Comparison of ENCODE assay signal across 8 mouse cellular contexts in genomic region chr13:94306277-94306967, GRCm38 (mm10). TPM values are rescaled to one million over a fixed set of nuclear protein-coding genes. Genes with fewer than 3 reads are reported as not detected.
DNase-seq lines count a peak whose midpoint lies in the region; ATAC-seq and TF ChIP-seq lines count a peak whose summit lies in the region.

No protein-coding gene starts in this region.

- DNase-seq in adrenal gland, adult (ENCODE audit: inconsistent age in 2 of 2, low spot score in 1 of 2): peak; percentile 48 to 64
- no peak for DNase-seq in adrenal gland, adult 18-20 months (ENCODE audit: low spot score in 2 of 2)
- DNase-seq in brain, embryonic 14.5 days (ENCODE audit: low read depth): peak; percentile 91
- peak; percentile 26 for DNase-seq in forelimb bud, embryonic 11.5 days (ENCODE audit: low read depth, low spot score)
- peak; percentile 70 for DNase-seq in limb, embryonic 14.5 days (ENCODE audit: low spot score)
- peak; percentile 8 to 35 for DNase-seq in thymus, postnatal 10 days (ENCODE audit: low spot score in 2 of 2)

- H3K9ac ChIP-seq in hindbrain, embryonic 15.5 days: no peak overlapping the region
- H3K9ac ChIP-seq in limb, embryonic 14.5 days (ENCODE audit: low read depth, low read length, severe bottlenecking): 0 out of 2 replicates have a peak overlapping the region, but pooled peaks have one; percentile 17

- H3ac ChIP-seq in myocyte (ENCODE audit: control insufficient read depth, insufficient read length): no peak overlapping the region

- TF ChIP-seq CTCF in brain, embryonic 14.5 days (IDR thresholded peaks at IDR 0.05; ENCODE audit: borderline replicate concordance, extremely low read depth, insufficient read depth, insufficient read length): no peak

- no peaks in the 10 kb centered on the region for H3K79me2 ChIP-seq in myocyte (ENCODE audit: control insufficient read depth, insufficient read depth)

- no peak for TF ChIP-seq POLR2A in brain, embryonic 14.5 days (IDR thresholded peaks at IDR 0.05; ENCODE audit: borderline replicate concordance, extremely low read depth, insufficient read depth, insufficient read length, poor library complexity, severe bottlenecking)
- TF ChIP-seq POLR2A in limb, embryonic 14.5 days (IDR thresholded peaks at IDR 0.05; ENCODE audit: borderline replicate concordance, extremely low read depth, insufficient read depth, insufficient read length): peak; percentile 33; the same call in 1 of the 2 replicates
- no peak for TF ChIP-seq POLR2A in myocyte (IDR thresholded peaks at IDR 0.05; ENCODE audit: insufficient read length, low read depth)

- 28% methylated on average over 18 of the region's 18 CpGs for WGBS in hindbrain, embryonic 15.5 days
- 33% methylated on average over 18 of the region's 18 CpGs for WGBS in limb, embryonic 14.5 days

- H3K9me3 ChIP-seq in hindbrain, embryonic 15.5 days: no peaks in the 10 kb centered on the region
- H3K9me3 ChIP-seq in limb, embryonic 14.5 days (ENCODE audit: control insufficient read depth, low read length): no peaks in the 10 kb centered on the region

- no peaks in the 10 kb centered on the region for H3K36me3 ChIP-seq in hindbrain, embryonic 15.5 days
- H3K36me3 ChIP-seq in limb, embryonic 14.5 days (ENCODE audit: control insufficient read depth, insufficient read depth, low read length): no peaks in the 10 kb centered on the region
- H3K36me3 ChIP-seq in myocyte (ENCODE audit: control insufficient read depth, insufficient read depth): no peaks in the 10 kb centered on the region

- peak; percentile 95 for ATAC-seq in hindbrain, embryonic 15.5 days (ENCODE audit: low FRiP score, low read depth)
- peak; percentile 92 for ATAC-seq in limb, embryonic 14.5 days (ENCODE audit: low FRiP score, low read depth)

- no peaks in the 10 kb centered on the region for H3K27me3 ChIP-seq in hindbrain, embryonic 15.5 days
- H3K27me3 ChIP-seq in limb, embryonic 14.5 days (ENCODE audit: control insufficient read depth, insufficient read depth, low read length): no peaks in the 10 kb centered on the region
- no peaks in the 10 kb centered on the region for H3K27me3 ChIP-seq in myocyte (ENCODE audit: control insufficient read depth, insufficient read depth, insufficient read length)

- peaks cover 7% of the 10 kb centered on the region; the same call in 1 of the 2 replicates for H3K4me1 ChIP-seq in hindbrain, embryonic 15.5 days (replicated peaks)
- H3K4me1 ChIP-seq in limb, embryonic 14.5 days (ENCODE audit: control insufficient read depth, insufficient read depth, low read length): 0 out of 2 replicates have a peak, but pooled peaks cover 5% of the 10 kb centered on the region

- peak overlapping the region; percentile 45 for H3K4me2 ChIP-seq in hindbrain, embryonic 15.5 days
- peak overlapping the region; percentile 38 for H3K4me2 ChIP-seq in limb, embryonic 14.5 days (replicated peaks; ENCODE audit: low read depth, low read length, severe bottlenecking)
- H3K4me2 ChIP-seq in myocyte (ENCODE audit: low read depth): peak overlapping the region; percentile 65

- peak overlapping the region; percentile 9 for H3K4me3 ChIP-seq in hindbrain, embryonic 15.5 days
- peak overlapping the region; percentile 7 for H3K4me3 ChIP-seq in limb, embryonic 14.5 days (replicated peaks; ENCODE audit: low read length)
- H3K4me3 ChIP-seq in myocyte: no peak overlapping the region

- peak overlapping the region; percentile 66 for H3K27ac ChIP-seq in hindbrain, embryonic 15.5 days (replicated peaks)
- H3K27ac ChIP-seq in limb, embryonic 14.5 days (replicated peaks; ENCODE audit: low read depth, low read length): no peak overlapping the region

TF ChIP-seq in myocyte, 11 proteins besides CTCF, POLR2A, EP300 and RAD21:
- TF ChIP-seq TCF12 (IDR thresholded peaks at IDR 0.05; ENCODE audit: insufficient read depth, poor library complexity, severe bottlenecking) (no peak), CEBPB (IDR thresholded peaks at IDR 0.05; ENCODE audit: insufficient read depth, poor library complexity, severe bottlenecking) (no peak), TCF3 (IDR thresholded peaks at IDR 0.05; ENCODE audit: insufficient read length, low read depth) (no peak), REST (IDR thresholded peaks at IDR 0.05; ENCODE audit: insufficient read depth, insufficient read length) (no peak), SRF (IDR thresholded peaks at IDR 0.05; ENCODE audit: control insufficient read depth, insufficient read length, low read depth) (no peak), MYOG (IDR thresholded peaks at IDR 0.05; ENCODE audit: control insufficient read depth in 1 of 3, insufficient read depth in 1 of 3, insufficient read length in 2 of 3, low read depth in 2 of 3) (no peak), MYOD1 (IDR thresholded peaks at IDR 0.05; ENCODE audit: control insufficient read depth in 1 of 3, insufficient read length in 2 of 3, low read depth in 2 of 3) (no peak)

RNA-seq across cellular contexts. Expression of gene Scamp1, which starts 20.8 kb away (rescaled TPM):
- 10 to 100 TPM; 49.0 to 83.0 TPM for total RNA-seq in adrenal gland, adult 18-20 months (2021)
- polyA plus RNA-seq in brain, embryonic 14.5 days (2012; rRNA removed): 63.8 and 86.5 TPM in 2 replicates
- polyA plus RNA-seq in hindbrain, embryonic 15.5 days (2015; fragmentation: Nextera tagmentation; extraction: Ambion mirVana): 160 and 168 TPM in 2 replicates
- 19.5 and 22.7 TPM in 2 replicates for polyA plus RNA-seq in limb, embryonic 14.5 days (2012; rRNA removed)
- 26.1 and 27.3 TPM in 2 replicates for polyA plus RNA-seq in limb, embryonic 14.5 days (2014; fragmentation: Nextera tagmentation; extraction: Ambion mirVana)
- polyA plus RNA-seq in myocyte (2012; fragmentation: generic; extraction: Trizol): 9.1 TPM

RNA-seq across cellular contexts. Expression of gene Ap3b1, which starts 52.3 kb away (rescaled TPM):
- 10 to 100 TPM; 42.7 to 47.1 TPM for total RNA-seq in adrenal gland, adult 18-20 months (2021)
- polyA plus RNA-seq in brain, embryonic 14.5 days (2012; rRNA removed): 35.3 and 36.8 TPM in 2 replicates
- 27.5 and 29.5 TPM in 2 replicates for polyA plus RNA-seq in hindbrain, embryonic 15.5 days (2015; fragmentation: Nextera tagmentation; extraction: Ambion mirVana)
- 45.3 and 54.5 TPM in 2 replicates for polyA plus RNA-seq in limb, embryonic 14.5 days (2012; rRNA removed)
- polyA plus RNA-seq in limb, embryonic 14.5 days (2014; fragmentation: Nextera tagmentation; extraction: Ambion mirVana): 41.6 and 42.2 TPM in 2 replicates
- 29.3 TPM for polyA plus RNA-seq in myocyte (2012; fragmentation: generic; extraction: Trizol)

Comparison
In these comparisons a context has a peak if more than half of its experiments do, and no peak if none do; other contexts are left out.
1. DNase-seq: peak in adrenal gland, adult (2 of 2), brain, embryonic 14.5 days (single experiment), forelimb bud, embryonic 11.5 days (single experiment), limb, embryonic 14.5 days (single experiment) and thymus, postnatal 10 days (2 of 2); none in adrenal gland, adult 18-20 months (0 of 2).
2. Peak in every context shown above with its lines, with median percentiles within 50 percentile points of each other: H3K4me2 ChIP-seq.